In genomic region chr1:131089525-131090127, GRCm38 (mm10) we compare ENCODE assay signal across 10 mouse cellular contexts. TPM values are rescaled to one million over a fixed set of nuclear protein-coding genes. Genes with fewer than 3 reads are reported as not detected.
DNase-seq lines count a peak whose midpoint lies in the region; ATAC-seq and TF ChIP-seq lines count a peak whose summit lies in the region.
"Had no signal": no experiment of that assay in that cellular context is flagged by ENCODE, and none has a peak within 500 bp of the region (broad histone marks: within the 10 kb centered on the region; RNA-seq: fewer than 3 reads in every experiment).

No protein-coding gene starts in this region.

- peak overlapping the region; percentile 87 for H3K27ac ChIP-seq in heart, adult 2 months
- H3K27ac ChIP-seq in heart, embryonic 14.5 days (replicated peaks in 1 of 2; ENCODE audit: control insufficient read depth in 1 of 2, insufficient read depth in 1 of 2, low read depth in 2 of 2, low read length in 2 of 2) = peak overlapping the region; percentile 94 to 95
- H3K27ac ChIP-seq in hindbrain, embryonic 11.5 days (ENCODE audit: low read depth, low read length) = no peak overlapping the region
- H3K27ac ChIP-seq: hindbrain, embryonic 15.5 days had no signal

- H3K79me2 ChIP-seq in heart, adult 2 months (replicated peaks; ENCODE audit: control insufficient read depth, insufficient read depth, low read length) = peaks cover 10% of the 10 kb centered on the region

- ATAC-seq in Patski = peak; percentile 79
- ATAC-seq in heart, embryonic 14.5 days (ENCODE audit: insufficient number of reproducible peaks, insufficient read depth, low FRiP score, low read depth) = no peak
- ATAC-seq in hindbrain, embryonic 11.5 days (ENCODE audit: low FRiP score) = no peak

- POLR2A ChIA-PET in Patski (lab: Charles Lee) = interaction anchor here (1.1 kb wide), 1 partner anchor 27 kb away, joined by 3 read pairs; no protein-coding TSS in a partner anchor

- peaks cover 13% of the 10 kb centered on the region for H3K36me3 ChIP-seq in heart, adult 2 months (ENCODE audit: control insufficient read depth, insufficient read depth, low read length)
- H3K36me3 ChIP-seq in heart, embryonic 14.5 days (ENCODE audit: control insufficient read depth, insufficient read depth, low read length) = 0 out of 2 replicates have a peak, but pooled peaks cover 3% of the 10 kb centered on the region
- H3K36me3 ChIP-seq in hindbrain, embryonic 11.5 days (ENCODE audit: control insufficient read depth, insufficient read depth, low read length) = no peaks in the 10 kb centered on the region
- H3K36me3 ChIP-seq: hindbrain, embryonic 15.5 days had no signal

- no peak overlapping the region for H3K4me3 ChIP-seq in heart, adult 2 months
- H3K4me3 ChIP-seq in heart, embryonic 14.5 days (ENCODE audit: control insufficient read depth in 1 of 2, insufficient read depth in 1 of 2, low read depth in 1 of 2, low read length in 2 of 2) = 0 out of 4 replicates have a peak overlapping the region, but pooled peaks of 1 of the 2 experiments have one; percentile 5
- no peak overlapping the region for H3K4me3 ChIP-seq in hindbrain, embryonic 11.5 days (ENCODE audit: low read depth, low read length)
- H3K4me3 ChIP-seq: hindbrain, embryonic 15.5 days had no signal

- WGBS in heart, adult 2 months = 35% methylated on average over 2 of the region's 2 CpGs
- WGBS in heart, embryonic 14.5 days = 62% methylated on average over 2 of the region's 2 CpGs
- WGBS in hindbrain, embryonic 11.5 days = 86% methylated on average over 2 of the region's 2 CpGs

- H3K9ac ChIP-seq in heart, adult 2 months (ENCODE audit: low read depth, low read length) = peak overlapping the region; percentile 54
- peak overlapping the region; percentile 66 for H3K9ac ChIP-seq in heart, embryonic 14.5 days (ENCODE audit: low read length)
- H3K9ac ChIP-seq in hindbrain, embryonic 11.5 days (ENCODE audit: low read depth, low read length) = no peak overlapping the region
- H3K9ac ChIP-seq: hindbrain, embryonic 15.5 days had no signal

- H3K27me3 ChIP-seq in heart, adult 2 months (ENCODE audit: control insufficient read depth, insufficient read depth, low read length) = no peaks in the 10 kb centered on the region
- no peaks in the 10 kb centered on the region for H3K27me3 ChIP-seq in Patski
- H3K27me3 ChIP-seq in heart, embryonic 14.5 days (ENCODE audit: control insufficient read depth, insufficient read depth, low read length) = no peaks in the 10 kb centered on the region
- H3K27me3 ChIP-seq in hindbrain, embryonic 11.5 days (ENCODE audit: control insufficient read depth, insufficient read depth, low read length) = no peaks in the 10 kb centered on the region
- H3K27me3 ChIP-seq: hindbrain, embryonic 15.5 days had no signal

- peak overlapping the region; percentile 52 for H3K4me2 ChIP-seq in heart, embryonic 14.5 days (ENCODE audit: low read length)
- H3K4me2 ChIP-seq in hindbrain, embryonic 11.5 days (replicated peaks; ENCODE audit: low read depth, low read length) = no peak overlapping the region
- H3K4me2 ChIP-seq: hindbrain, embryonic 15.5 days; midbrain, embryonic 11.5 days had no signal

- no peak for TF ChIP-seq POLR2A in heart, adult 2 months (IDR thresholded peaks at IDR 0.05; ENCODE audit: insufficient read depth, low read depth, low read length)

- H3K9me3 ChIP-seq in heart, embryonic 14.5 days (ENCODE audit: control insufficient read depth, low read length) = no peaks in the 10 kb centered on the region
- H3K9me3 ChIP-seq in hindbrain, embryonic 11.5 days (ENCODE audit: control insufficient read depth, low read length) = no peaks in the 10 kb centered on the region
- H3K9me3 ChIP-seq: hindbrain, embryonic 15.5 days had no signal

- intact Hi-C loops in heart, adult 2 months (cut with DNase I) = loop anchor here (2.0 to 10.0 kb wide), 2 partner anchors 29 to 375 kb away; partner anchors contain the start of genes Gm29427 and Yod1
- intact Hi-C loops in heart, postnatal 25 days (cut with DNase I) = no loop called here

- no peak for TF ChIP-seq EP300 in heart, adult 2 months (IDR thresholded peaks at IDR 0.05; ENCODE audit: insufficient read depth, low read depth, low read length)

- CTCF ChIA-PET in Patski (lab: Charles Lee) = interaction anchor here (1.0 to 1.7 kb wide), 3 partner anchors 17 to 26 kb away, joined by 3 to 4 read pairs (median 4); no protein-coding TSS in a partner anchor

- TF ChIP-seq CTCF in heart, adult 2 months (IDR thresholded peaks at IDR 0.05) = no peak
- no peak for TF ChIP-seq CTCF in Patski (IDR thresholded peaks at IDR 0.05)

- in situ Hi-C loops in Patski (cut with MboI; ENCODE audit: low pct_unique_long_range_greater_than_20kb) = no loop called here

- peak in 1 of 2 experiments; percentile 57 for DNase-seq in heart, adult 2 months
- no peak for DNase-seq in heart, postnatal 25 days (ENCODE audit: low spot score)
- no peak for DNase-seq in Patski (ENCODE audit: low read depth, low spot score)
- DNase-seq in lung, postnatal 25 days (ENCODE audit: low spot score) = peak; percentile 61
- DNase-seq in urinary bladder, postnatal 4 days (ENCODE audit: low spot score in 2 of 2) = no peak
- DNase-seq in layer of hippocampus, postnatal 10 days (ENCODE audit: low spot score in 2 of 2) = no peak
- DNase-seq in hindbrain, embryonic 11.5 days (ENCODE audit: low spot score) = no peak

- peaks cover 54% of the 10 kb centered on the region for H3K4me1 ChIP-seq in heart, adult 2 months (ENCODE audit: control insufficient read depth, insufficient read depth, low read length)
- peaks cover 70 to 99% of the 10 kb centered on the region in 2 experiments for H3K4me1 ChIP-seq in heart, embryonic 14.5 days (ENCODE audit: control insufficient read depth in 2 of 2, insufficient read depth in 2 of 2, low read length in 2 of 2)
- peaks cover 4% of the 10 kb centered on the region; the same call in 1 of the 2 replicates for H3K4me1 ChIP-seq in hindbrain, embryonic 11.5 days (replicated peaks; ENCODE audit: control insufficient read depth, insufficient read depth, low read length)

RNA-seq across cellular contexts. Expression of gene Mapkapk2, which starts 8.0 kb away (rescaled TPM):
- 100 to 1,000 TPM; 283 to 363 TPM for total RNA-seq in heart, adult 2 months (2021)
- 196 and 305 TPM in 2 replicates for polyA plus RNA-seq in heart, adult 2 months (2012; rRNA removed)
- total RNA-seq in heart, postnatal 25 days (2021) = 100 to 1,000 TPM; 264 to 283 TPM
- polyA plus RNA-seq in Patski (2021) = 129 TPM
- 59.9 and 96.1 TPM in 2 replicates for polyA plus RNA-seq in heart, embryonic 14.5 days (2014; fragmentation: Nextera tagmentation; extraction: Ambion mirVana)
- 10 to 100 TPM; 31.2 to 34.0 TPM for total RNA-seq in layer of hippocampus, postnatal 10 days (2021)
- polyA plus RNA-seq in hindbrain, embryonic 11.5 days (2014; fragmentation: Nextera tagmentation; extraction: Ambion mirVana) = 39.8 and 43.7 TPM in 2 replicates

RNA-seq across cellular contexts. Expression of gene Dyrk3, which starts 48.5 kb away (rescaled TPM):
- total RNA-seq in heart, adult 2 months (2021) = under 1 TPM; 0.48 to 0.70 TPM
- 0.16 and 0.32 TPM in 2 replicates for polyA plus RNA-seq in heart, adult 2 months (2012; rRNA removed)
- total RNA-seq in heart, postnatal 25 days (2021) = under 1 TPM; 0.25 to 0.29 TPM
- polyA plus RNA-seq in Patski (2021) = 11.7 TPM
- polyA plus RNA-seq in heart, embryonic 14.5 days (2014; fragmentation: Nextera tagmentation; extraction: Ambion mirVana) = 1.5 and 1.7 TPM in 2 replicates
- total RNA-seq in layer of hippocampus, postnatal 10 days (2021) = 10 to 100 TPM; 14.0 to 15.3 TPM
- 10.6 and 11.6 TPM in 2 replicates for polyA plus RNA-seq in hindbrain, embryonic 11.5 days (2014; fragmentation: Nextera tagmentation; extraction: Ambion mirVana)
